ENCODE assay signal across 24 mouse cellular contexts in genomic region chr13:63621301-63621700, GRCm38 (mm10).
"Had no signal": no experiment of that assay in that cellular context is flagged by ENCODE, and none has a peak within 500 bp of the region (broad histone marks: within the 10 kb centered on the region; RNA-seq: fewer than 3 reads in every experiment).

No protein-coding gene starts in this region.

- H3K4me2 ChIP-seq: heart, embryonic 11.5 days; heart, embryonic 13.5 days; heart, embryonic 15.5 days; hindbrain, embryonic 13.5 days; hindbrain, embryonic 15.5 days; kidney, embryonic 15.5 days; limb, embryonic 12.5 days; limb, embryonic 15.5 days; liver, embryonic 13.5 days had no signal

- H3K36me3 ChIP-seq: heart, embryonic 13.5 days; heart, embryonic 15.5 days; hindbrain, embryonic 13.5 days; hindbrain, embryonic 15.5 days; kidney, embryonic 15.5 days; limb, embryonic 12.5 days; limb, embryonic 15.5 days; liver, embryonic 13.5 days had no signal

- H3K27me3 ChIP-seq: heart, embryonic 13.5 days; heart, embryonic 15.5 days; hindbrain, embryonic 13.5 days; hindbrain, embryonic 15.5 days; kidney, embryonic 15.5 days; limb, embryonic 12.5 days; limb, embryonic 15.5 days; liver, embryonic 13.5 days had no signal

- H3K4me1 ChIP-seq: heart, embryonic 15.5 days; hindbrain, embryonic 13.5 days; hindbrain, embryonic 15.5 days; limb, embryonic 15.5 days; liver, embryonic 13.5 days had no signal

- H3K9ac ChIP-seq: heart, embryonic 13.5 days; heart, embryonic 15.5 days; hindbrain, embryonic 13.5 days; hindbrain, embryonic 15.5 days; kidney, embryonic 15.5 days; limb, embryonic 12.5 days; limb, embryonic 15.5 days; liver, embryonic 13.5 days had no signal

- DNase-seq: gastrocnemius, postnatal 14 days; gastrocnemius, postnatal 36 days; heart, adult 2 months; heart, postnatal 14 days; heart, postnatal 36 days; kidney, adult 11 months; kidney, adult 2 months; kidney, adult 9 months; kidney, postnatal 10 days; kidney, postnatal 25 days; layer of hippocampus, adult 9-11 months; layer of hippocampus, postnatal 36 days; left cerebral cortex, postnatal 4 days; liver, embryonic 13.5 days had no signal

- H3K4me3 ChIP-seq: heart, adult 2 months; heart, embryonic 13.5 days; heart, embryonic 15.5 days; hindbrain, embryonic 13.5 days; hindbrain, embryonic 15.5 days; kidney, embryonic 15.5 days; limb, embryonic 12.5 days; limb, embryonic 15.5 days; liver, embryonic 13.5 days had no signal

- ATAC-seq: hindbrain, postnatal 0 days; intestine, embryonic 16.5 days had no signal

- H3K27ac ChIP-seq: heart, adult 2 months; heart, embryonic 13.5 days; heart, embryonic 15.5 days; hindbrain, embryonic 13.5 days; hindbrain, embryonic 15.5 days; hindbrain, postnatal 0 days; kidney, embryonic 15.5 days; limb, embryonic 12.5 days; limb, embryonic 15.5 days; liver, embryonic 13.5 days had no signal

- H3K9me3 ChIP-seq: heart, embryonic 13.5 days; heart, embryonic 15.5 days; hindbrain, embryonic 13.5 days; hindbrain, embryonic 15.5 days; kidney, embryonic 15.5 days; limb, embryonic 12.5 days; limb, embryonic 15.5 days; liver, embryonic 13.5 days had no signal
